Mouse (Mus musculus) brain, embryonic 14.5 days (tissue): Measurements from ENCODE around the gene Usp49. TPM values are rescaled to one million over a fixed set of nuclear protein-coding genes. Genes with fewer than 3 reads are reported as not detected.

Source experiments
- DNase-seq: peaks from one replicate; pipeline ENCODE4 v3.0.0-alpha.2; 2011; ENCODE audit warnings: low read depth
- CTCF ChIP-seq: fragments of 200-500 bp; IDR thresholded peaks from 2 replicates; pipeline ENCODE4 v1.5.1; 2012; ENCODE audit warnings: inconsistent platforms, mild to moderate bottlenecking, moderate library complexity, borderline replicate concordance; ENCODE audit not compliant: insufficient read depth, insufficient read length; ENCODE audit errors: extremely low read depth
- POLR2A ChIP-seq: fragments of 200-500 bp; IDR thresholded peaks from 2 replicates; pipeline ENCODE4 v1.6.1; 2012; ENCODE audit warnings: mild to moderate bottlenecking, inconsistent platforms, borderline replicate concordance; ENCODE audit not compliant: poor library complexity, insufficient read depth, insufficient read length, severe bottlenecking; ENCODE audit errors: extremely low read depth
- polyA plus RNA-seq: library from polyadenylated mRNA; depleted of rRNA; stranded (reverse); fragments of >200 nt; gene quantifications from 2 replicates; pipeline ENCODE4 v1.2.3, GENCODE M21; 2012

Usp49 gene
- polyA plus RNA-seq, 1 experiment = 36.9 TPM

GRCm38 (mm10) chr17:47663009-47663713 is 32.7 kb downstream of the Usp49 start:
- DNase-seq = peak; percentile 59
- TF ChIP-seq CTCF = no peak
- TF ChIP-seq POLR2A = no peak

DNA sequence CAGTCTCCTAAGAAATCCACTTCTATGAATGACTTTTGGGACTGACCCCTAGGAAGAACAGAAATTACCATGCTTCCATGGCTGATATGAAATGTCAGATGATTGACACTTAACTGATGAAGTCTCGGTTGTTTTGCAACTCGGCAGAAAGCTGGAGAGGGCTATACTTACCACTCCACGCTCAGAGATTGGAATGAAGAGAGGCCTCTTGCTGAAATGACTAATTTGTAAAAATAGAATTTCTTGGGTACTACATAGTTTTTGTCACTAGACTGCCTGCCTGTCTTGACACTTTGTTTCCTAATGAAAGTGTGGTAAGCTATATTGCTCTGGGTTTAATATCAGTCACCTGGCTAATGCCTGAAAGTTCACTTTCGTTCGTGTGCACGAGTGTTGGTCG is 34.0 kb downstream of the Usp49 start:
- no peak for DNase-seq
- TF ChIP-seq POLR2A (no peak), CTCF (no peak)

- DNase-seq = peak; percentile 62
- TF ChIP-seq CTCF (no peak), POLR2A (no peak)
Observed at GRCm38 (mm10) chr17:47669166-47669565, 38.7 kb downstream of the Usp49 start.

- DNase-seq = no peak
- TF ChIP-seq POLR2A (no peak), CTCF (no peak)
Observed at GRCm38 (mm10) chr17:47671988-47672310, 41.5 kb downstream of the Usp49 start.

DNA sequence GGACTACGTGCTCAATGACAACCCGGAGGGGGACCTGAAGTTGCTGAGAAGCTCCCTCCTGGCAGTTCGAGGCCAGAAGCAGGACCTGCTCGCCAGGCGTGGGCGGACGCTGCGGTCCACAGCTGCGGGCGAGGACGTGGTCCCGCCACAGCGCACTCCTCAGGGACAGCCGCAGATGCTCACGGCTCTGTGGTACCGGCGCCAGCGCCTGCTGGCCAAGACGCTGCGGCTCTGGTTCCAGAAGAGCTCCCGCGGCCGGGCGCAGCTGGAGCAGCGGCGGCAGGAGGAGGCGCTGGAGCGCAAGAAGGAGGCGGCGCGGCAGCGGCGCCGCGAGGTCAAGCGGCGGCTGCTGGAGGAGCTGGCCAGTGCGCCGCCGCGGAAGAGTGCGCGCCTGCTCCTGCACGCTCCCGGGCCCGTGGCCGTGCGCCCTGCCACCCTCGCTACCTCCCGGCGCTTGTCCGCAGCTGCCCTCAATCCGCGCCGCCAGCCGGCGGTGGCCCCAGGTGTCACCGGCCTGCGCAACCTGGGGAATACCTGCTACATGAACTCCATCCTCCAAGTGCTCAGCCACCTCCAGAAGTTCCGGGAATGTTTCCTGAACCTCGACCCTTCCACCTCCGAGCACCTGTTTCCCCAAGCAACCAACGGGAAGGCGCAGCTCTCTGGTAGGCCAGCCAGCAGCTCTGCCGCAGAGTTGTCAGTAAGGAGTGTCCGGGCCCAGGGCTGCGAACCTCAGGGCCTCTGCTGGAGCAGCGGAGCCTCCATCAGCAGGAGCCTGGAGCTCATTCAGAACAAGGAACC is 42.0 kb downstream of the Usp49 start:
- TF ChIP-seq POLR2A (no peak), CTCF (no peak)
- peak; percentile 70 for DNase-seq

DNA sequence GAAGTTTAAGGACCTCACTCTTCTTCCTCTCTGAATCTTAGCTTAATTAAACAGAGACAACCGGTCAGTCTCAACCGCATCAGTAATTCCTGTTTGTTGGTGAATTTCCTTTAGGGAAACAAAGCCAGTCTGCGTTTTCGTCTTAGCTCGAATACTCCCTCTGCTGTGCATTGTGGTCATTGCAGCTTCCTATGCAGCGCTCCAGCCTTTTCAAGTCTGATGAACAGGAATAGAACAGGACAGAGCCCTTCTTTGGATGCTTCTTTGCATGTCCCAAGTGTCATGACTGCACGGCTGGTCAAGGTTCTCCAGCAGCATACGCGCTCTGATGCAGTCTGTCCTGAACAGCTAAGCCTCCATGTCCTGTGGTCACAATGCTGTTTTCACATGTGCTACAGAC is 46.1 kb downstream of the Usp49 start:
- peak; percentile 88 for DNase-seq
- peak; percentile 80 for TF ChIP-seq CTCF
- no peak for TF ChIP-seq POLR2A

GRCm38 (mm10) chr17:47678238-47678637 is 47.7 kb downstream of the Usp49 start:
- TF ChIP-seq CTCF (no peak), POLR2A (no peak)
- no peak for DNase-seq

GRCm38 (mm10) chr17:47678702-47679101 is 48.2 kb downstream of the Usp49 start:
- no peak for DNase-seq
- no peak for TF ChIP-seq CTCF
- TF ChIP-seq POLR2A = no peak

GRCm38 (mm10) chr17:47682836-47683235 is 52.3 kb downstream of the Usp49 start:
- no peak for TF ChIP-seq CTCF
- TF ChIP-seq POLR2A = no peak
- DNase-seq = no peak

DNA sequence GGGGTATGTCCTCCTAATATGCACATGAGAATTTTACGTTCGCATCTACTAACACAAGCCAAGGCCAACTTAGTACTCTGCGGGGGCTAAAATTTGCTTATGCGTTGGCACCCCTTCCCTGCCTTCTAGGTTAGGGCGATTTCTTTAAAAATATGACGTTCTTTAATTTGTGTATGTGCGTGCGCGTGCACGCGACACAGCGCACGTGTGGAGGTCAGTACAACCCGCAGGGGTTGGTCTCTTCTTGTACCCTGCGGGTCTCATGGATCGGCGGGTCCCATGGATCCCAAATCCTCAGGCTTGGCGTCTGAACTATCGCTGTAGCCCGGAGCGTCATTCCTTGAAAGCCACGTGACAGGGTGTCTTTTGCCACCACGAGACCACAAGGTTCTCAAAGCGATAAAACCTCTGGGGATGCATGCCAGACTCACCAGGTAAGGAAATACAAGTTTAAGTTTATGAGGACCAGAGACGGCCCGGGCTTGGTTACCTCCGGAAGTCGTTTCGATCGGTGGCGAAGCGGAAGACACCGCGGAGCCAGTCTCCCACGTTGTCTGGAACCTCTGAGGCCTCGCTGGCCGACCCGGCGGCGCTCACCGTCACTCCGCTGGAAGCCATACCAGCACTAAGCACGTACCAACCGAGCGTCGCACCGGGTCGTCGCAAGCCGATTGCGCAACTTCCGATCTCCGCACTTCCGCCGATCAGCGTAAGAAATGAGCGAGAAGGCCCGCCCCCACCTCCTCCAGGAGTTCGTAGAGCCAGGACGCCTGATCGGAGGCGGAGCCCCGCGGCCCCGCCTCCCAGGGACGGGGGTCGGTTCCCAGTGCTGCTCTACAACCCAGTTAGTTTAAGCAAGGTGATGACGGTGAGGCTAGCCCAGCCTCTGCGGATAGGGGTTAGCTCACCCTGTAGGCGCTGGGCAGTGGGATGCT is 57.2 kb downstream of the Usp49 start:
- peak; percentile 99 for DNase-seq
- TF ChIP-seq POLR2A = peak; percentile 53; the same call in 1 of the 2 replicates
- no peak for TF ChIP-seq CTCF

DNA sequence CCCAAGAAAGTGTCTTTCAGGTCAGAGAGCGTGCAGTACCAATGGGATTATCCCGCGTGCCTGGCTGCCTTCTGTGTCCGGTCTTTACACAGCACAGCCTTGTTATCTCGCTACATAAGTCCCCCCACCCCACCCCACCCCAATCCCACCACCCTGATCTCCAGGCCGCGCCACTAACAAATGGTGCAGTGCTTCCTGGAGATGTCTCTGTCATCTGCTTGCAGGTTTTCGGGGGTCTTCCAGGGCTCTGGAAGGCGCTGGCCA is 57.8 kb downstream of the Usp49 start, which contains the start of gene Tomm6:
Gene Tomm6 (minus strand): TSS at position 43 of the 264 bp plus-strand sequence.
- TF ChIP-seq POLR2A = no peak
- no peak for TF ChIP-seq CTCF
- DNase-seq = no peak
